Mouse (Mus musculus) erythroblast, adult 5-6 weeks (primary cell): Measurements from ENCODE around the gene Slc12a8. TPM values are rescaled to one million over a fixed set of nuclear protein-coding genes. Genes with fewer than 3 reads are reported as not detected.

Experiments
- ATAC-seq: replicated peaks from 2 replicates; pipeline ENCODE4 v1.8.0; 2016; ENCODE audit warnings: moderate number of reproducible peaks, mild to moderate bottlenecking, moderate TSS enrichment, inconsistent platforms; ENCODE audit not compliant: poor library complexity, low FRiP score, severe bottlenecking
- total RNA-seq, 2 experiments: library from RNA; stranded (forward) in 1 of 2; stranded (reverse) in 1 of 2; fragments of 150-400 nt in 1 of 2; fragments of 200-764, 138-1000 nt in 1 of 2; gene quantifications; 2 replicates each; pipeline versions ENCODE4 v1.2.3 to v1.2.4; 2015 to 2017; ENCODE audit warnings: low replicate concordance in 2 of 2

Gene Slc12a8
- total RNA-seq, 2 experiments from 2014 or later: not detected

GRCm38 (mm10) chr16:33605647-33606596 is 88.8 kb downstream of the Slc12a8 start:
- no peak for ATAC-seq

GRCm38 (mm10) chr16:33606691-33607532 is 89.8 kb downstream of the Slc12a8 start:
- ATAC-seq: no peak

- no peak for ATAC-seq
These were observed 92.4 kb downstream of the Slc12a8 start for GRCm38 (mm10) chr16:33609554-33609953.

- ATAC-seq: no peak
These were observed 93.3 kb downstream of the Slc12a8 start for GRCm38 (mm10) chr16:33610466-33610865.

GRCm38 (mm10) chr16:33611291-33611690 is 94.2 kb downstream of the Slc12a8 start:
- no peak; the same call in 1 of the 2 replicates for ATAC-seq

GRCm38 (mm10) chr16:33612056-33612770 is 95.1 kb downstream of the Slc12a8 start:
- ATAC-seq: no peak

- no peak for ATAC-seq
These were observed 98.9 kb downstream of the Slc12a8 start for GRCm38 (mm10) chr16:33615986-33616385.

GRCm38 (mm10) chr16:33621836-33622235 is 104.7 kb downstream of the Slc12a8 start:
- no peak for ATAC-seq

GRCm38 (mm10) chr16:33624586-33624985 is 107.5 kb downstream of the Slc12a8 start:
- ATAC-seq: no peak

GRCm38 (mm10) chr16:33629539-33629938 is 112.4 kb downstream of the Slc12a8 start:
- ATAC-seq: no peak

- no peak for ATAC-seq
These were observed 118.9 kb downstream of the Slc12a8 start for GRCm38 (mm10) chr16:33635836-33636595.

- no peak for ATAC-seq
These were observed 124.7 kb downstream of the Slc12a8 start for GRCm38 (mm10) chr16:33641779-33642178.

- no peak for ATAC-seq
These were observed 136.0 kb downstream of the Slc12a8 start for GRCm38 (mm10) chr16:33653116-33653515.

GRCm38 (mm10) chr16:33655443-33655842 is 138.3 kb downstream of the Slc12a8 start:
- ATAC-seq: no peak

- no peak for ATAC-seq
These were observed 140.1 kb downstream of the Slc12a8 start for GRCm38 (mm10) chr16:33657191-33657590.

- no peak for ATAC-seq
These were observed 141.0 kb downstream of the Slc12a8 start for GRCm38 (mm10) chr16:33658121-33658520.

GRCm38 (mm10) chr16:33659521-33659920 is 142.4 kb downstream of the Slc12a8 start:
- ATAC-seq: no peak

GRCm38 (mm10) chr16:33660125-33660524 is 143.0 kb downstream of the Slc12a8 start:
- ATAC-seq: no peak

GRCm38 (mm10) chr16:33662841-33663240 is 145.7 kb downstream of the Slc12a8 start:
- no peak for ATAC-seq
